Mouse (Mus musculus): ENCODE measurements around the gene Llph.

GRCm38 (mm10) chr10:120271879-120272269, 45.0 kb downstream of the Llph start:
- no peak for TF ChIP-seq CTCF (IDR thresholded peaks at IDR 0.05; ENCODE audit: low read depth)
- no peak for TF ChIP-seq EP300 (IDR thresholded peaks at IDR 0.05; ENCODE audit: low read depth)

All from heart, postnatal 0 days (tissue).